Mouse (Mus musculus): ENCODE measurements around the gene Specc1.

GRCm38 (mm10) chr11:62026345-62026815 lies 69.8 kb downstream of the Specc1 start:
- TF ChIP-seq CTCF (IDR thresholded peaks at IDR 0.05; ENCODE audit: low read depth): no peak
- TF ChIP-seq EP300 (IDR thresholded peaks at IDR 0.05; ENCODE audit: low read depth): no peak
